33 mouse cellular contexts compared by ENCODE assay signal in the genomic region with DNA sequence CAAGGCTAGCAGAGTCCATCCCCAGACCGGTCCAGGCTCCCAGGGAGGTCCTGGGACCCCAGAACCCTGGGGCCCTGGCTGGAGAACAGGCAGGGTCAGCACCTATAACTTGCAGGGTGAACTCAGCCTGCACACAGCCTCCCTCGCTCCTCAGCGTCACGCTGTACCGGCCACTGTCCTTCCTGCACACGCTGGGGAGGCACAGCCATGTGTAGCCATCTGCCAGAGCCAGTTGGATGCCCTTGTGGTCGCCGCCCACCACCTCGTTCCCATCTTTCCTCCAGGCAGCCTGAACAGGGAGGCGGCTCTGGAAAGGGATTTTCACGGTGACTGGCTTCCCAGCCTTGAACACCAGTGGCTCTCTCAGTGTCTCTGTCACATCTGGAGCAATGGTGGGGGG. TPM values are rescaled to one million over a fixed set of nuclear protein-coding genes. Genes with fewer than 3 reads are reported as not detected.
DNase-seq lines count a peak whose midpoint lies in the region; ATAC-seq lines count a peak whose summit lies in the region.
"Had no signal": no experiment of that assay in that cellular context is flagged by ENCODE, and none has a peak within 500 bp of the region (broad histone marks: within the 10 kb centered on the region; RNA-seq: fewer than 3 reads in every experiment).

No protein-coding gene starts in this region.

- H3K36me3 ChIP-seq in hindbrain, embryonic 13.5 days = no peaks in the 10 kb centered on the region
- H3K36me3 ChIP-seq: forebrain, embryonic 10.5 days; heart, embryonic 12.5 days; hindbrain, embryonic 10.5 days; midbrain, embryonic 12.5 days; stomach, embryonic 15.5 days had no signal

- H3K9me3 ChIP-seq in hindbrain, embryonic 13.5 days = no peaks in the 10 kb centered on the region
- H3K9me3 ChIP-seq: forebrain, embryonic 10.5 days; heart, embryonic 12.5 days; hindbrain, embryonic 10.5 days; midbrain, embryonic 12.5 days; stomach, embryonic 15.5 days had no signal

- no peaks in the 10 kb centered on the region for H3K4me1 ChIP-seq in hindbrain, embryonic 13.5 days (replicated peaks)
- H3K4me1 ChIP-seq: forebrain, embryonic 10.5 days; heart, embryonic 12.5 days; midbrain, embryonic 12.5 days; stomach, embryonic 15.5 days had no signal

- 64% methylated on average over 11 of the region's 11 CpGs for WGBS in hindbrain, embryonic 13.5 days

- no peaks in the 10 kb centered on the region for H3K27me3 ChIP-seq in hindbrain, embryonic 13.5 days
- H3K27me3 ChIP-seq: stomach, embryonic 15.5 days had no signal

- no peak overlapping the region for H3K4me3 ChIP-seq in hindbrain, embryonic 13.5 days
- H3K4me3 ChIP-seq: forebrain, embryonic 10.5 days; heart, embryonic 12.5 days; hindbrain, embryonic 10.5 days; midbrain, embryonic 12.5 days; stomach, embryonic 15.5 days had no signal

- ATAC-seq in hindbrain, embryonic 13.5 days (ENCODE audit: low FRiP score) = no peak
- ATAC-seq: forebrain, embryonic 16.5 days; hindbrain, postnatal 0 days; intestine, embryonic 16.5 days had no signal

- no peak overlapping the region for H3K27ac ChIP-seq in hindbrain, embryonic 13.5 days
- H3K27ac ChIP-seq: forebrain, embryonic 10.5 days; hindbrain, embryonic 10.5 days; hindbrain, postnatal 0 days; midbrain, embryonic 12.5 days; stomach, embryonic 15.5 days had no signal

- peak; percentile 16 to 20 for DNase-seq in kidney, postnatal 4 days
- no peak for DNase-seq in kidney, postnatal 14 days
- DNase-seq in left cerebral cortex, adult 18-20 months (ENCODE audit: low spot score in 2 of 2) = peak; percentile 41 to 62
- DNase-seq in left cerebral cortex, adult 11 months (ENCODE audit: low spot score) = no peak
- DNase-seq in right cerebral cortex, adult 18-20 months = peak; percentile 63
- no peak for DNase-seq in right cerebral cortex, postnatal 25 days
- DNase-seq: adrenal gland, adult 2 months; cerebellum, adult 11-12 months; cerebellum, postnatal 14 days; gastrocnemius, postnatal 25 days; heart, adult 18-20 months; heart, postnatal 10 days; lung, postnatal 4 days; right cerebral cortex, postnatal 4 days; thymus, adult 2 months; thymus, postnatal 4 days had no signal

- H3K9ac ChIP-seq in hindbrain, embryonic 13.5 days = no peak overlapping the region
- H3K9ac ChIP-seq: heart, embryonic 12.5 days; midbrain, embryonic 12.5 days; stomach, embryonic 15.5 days had no signal

- no peak overlapping the region for H3K4me2 ChIP-seq in hindbrain, embryonic 13.5 days
- H3K4me2 ChIP-seq: heart, embryonic 12.5 days; midbrain, embryonic 12.5 days; stomach, embryonic 15.5 days had no signal

RNA-seq across cellular contexts. Expression of a gene that starts 41.6 kb away (rescaled TPM):
- 10 to 100 TPM; 17.2 to 20.3 TPM for total RNA-seq in left cerebral cortex, adult 18-20 months (2021)
- not detected in 2 replicates for polyA plus RNA-seq in hindbrain, embryonic 13.5 days (2015; fragmentation: Nextera tagmentation; extraction: Ambion mirVana)
- total RNA-seq: hindbrain, postnatal 0 days; liver, adult 2 months had no signal
- polyA plus RNA-seq: embryonic facial prominence, embryonic 11.5 days; forebrain, embryonic 10.5 days; forebrain, embryonic 16.5 days; large intestine, adult 2 months; liver, adult 2 months; liver, embryonic 16.5 days; lung, embryonic 16.5 days; midbrain, embryonic 12.5 days; neural tube, embryonic 11.5 days had no signal

RNA-seq across cellular contexts. Expression of a gene that starts 43.4 kb away (rescaled TPM):
- 10 to 100 TPM; 66.3 to 67.8 TPM for total RNA-seq in left cerebral cortex, adult 18-20 months (2021)
- polyA plus RNA-seq in hindbrain, embryonic 13.5 days (2015; fragmentation: Nextera tagmentation; extraction: Ambion mirVana) = 149 and 153 TPM in 2 replicates

RNA-seq across cellular contexts. Expression of a gene that starts 45.6 kb away (rescaled TPM):
- total RNA-seq in left cerebral cortex, adult 18-20 months (2021) = under 1 TPM in 1 of 2 experiments, not detected in 1; 0.09 TPM
- not detected in 2 replicates for polyA plus RNA-seq in hindbrain, embryonic 13.5 days (2015; fragmentation: Nextera tagmentation; extraction: Ambion mirVana)
- total RNA-seq: adrenal gland, adult 2 months; adrenal gland, postnatal 4 days; heart, adult 18-20 months; MEL had no signal
- polyA plus RNA-seq: adrenal gland, adult 2 months; liver, embryonic 16.5 days had no signal

Comparison
In these comparisons a context has a peak if more than half of its experiments do, and no peak if none do; other contexts are left out.
1. DNase-seq: peak in kidney, postnatal 4 days (2 of 2), left cerebral cortex, adult 18-20 months (2 of 2) and right cerebral cortex, adult 18-20 months (single experiment); none in kidney, postnatal 14 days (single experiment), left cerebral cortex, adult 11 months (single experiment) and right cerebral cortex, postnatal 25 days (single experiment).